Mouse (Mus musculus) activated CD4-positive, CD25-positive, alpha-beta regulatory T cell, adult 9 weeks (primary cell): Measurements from ENCODE around the gene Cdrt4. TPM values are rescaled to one million over a fixed set of nuclear protein-coding genes. Genes with fewer than 3 reads are reported as not detected.

Experiments used
- polyA plus RNA-seq: library from polyadenylated mRNA; unstranded; fragments of 100-300 nt; shearing (Covaris generic); gene quantifications from one replicate; pipeline ENCODE4 v1.2.1, GENCODE M21; 2017

Cdrt4 gene
- not detected for polyA plus RNA-seq

GRCm38 (mm10) chr11:62951012-62951411 lies at the start of gene Cdrt4:
Gene Cdrt4 (plus strand): TSS chr11:62951193.

Other genes with a start within 250 kb of the Cdrt4 start
- gene Zfp287, start 219.3 kb upstream of the Cdrt4 start, polyA plus RNA-seq: 33.2 TPM
- gene Gm10428, start 198.1 kb upstream of the Cdrt4 start, polyA plus RNA-seq: not detected
- gene Zfp286, start 161.7 kb upstream of the Cdrt4 start, polyA plus RNA-seq: 2.8 TPM
- 2.5 TPM for gene Trim16, start 131.0 kb upstream of the Cdrt4 start, polyA plus RNA-seq
- 4.4 TPM for gene Fbxw10, start 104.1 kb upstream of the Cdrt4 start, polyA plus RNA-seq
- 57.3 TPM for gene Tvp23b, start 71.7 kb upstream of the Cdrt4 start, polyA plus RNA-seq
- gene Tekt3, start 110.5 kb downstream of the Cdrt4 start, polyA plus RNA-seq: not detected
- 0.15 TPM for gene Pmp22, start 177.8 kb downstream of the Cdrt4 start, polyA plus RNA-seq